Mouse (Mus musculus): ENCODE data around the gene Id1.

DNA sequence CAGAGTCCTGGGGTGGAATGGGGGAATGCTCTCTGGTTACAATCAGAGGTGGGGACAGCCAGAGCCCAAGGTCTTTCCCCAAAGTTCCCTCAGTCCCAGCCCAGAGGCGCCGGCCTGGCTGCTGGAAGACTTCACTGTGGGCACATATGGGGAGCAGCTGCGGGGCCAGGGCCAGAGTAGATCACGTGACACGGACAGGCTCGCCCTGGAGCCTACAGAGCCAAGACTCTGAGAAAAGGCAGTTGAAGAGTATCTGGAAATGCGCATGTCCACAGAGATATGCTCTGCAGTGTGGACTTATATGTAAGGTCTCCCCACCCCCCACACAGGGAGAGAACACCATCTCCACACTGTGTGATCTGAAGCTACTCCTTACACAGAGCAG is 6.4 kb upstream of the Id1 start:
- TF ChIP-seq CTCF (IDR thresholded peaks at IDR 0.05; ENCODE audit: low read depth, low read length), result no peak
- no peak for TF ChIP-seq POLR2A (IDR thresholded peaks at IDR 0.05; ENCODE audit: borderline replicate concordance, low read depth, low read length)
